Mouse (Mus musculus): ENCODE measurements around the gene Pkp1.

DNA sequence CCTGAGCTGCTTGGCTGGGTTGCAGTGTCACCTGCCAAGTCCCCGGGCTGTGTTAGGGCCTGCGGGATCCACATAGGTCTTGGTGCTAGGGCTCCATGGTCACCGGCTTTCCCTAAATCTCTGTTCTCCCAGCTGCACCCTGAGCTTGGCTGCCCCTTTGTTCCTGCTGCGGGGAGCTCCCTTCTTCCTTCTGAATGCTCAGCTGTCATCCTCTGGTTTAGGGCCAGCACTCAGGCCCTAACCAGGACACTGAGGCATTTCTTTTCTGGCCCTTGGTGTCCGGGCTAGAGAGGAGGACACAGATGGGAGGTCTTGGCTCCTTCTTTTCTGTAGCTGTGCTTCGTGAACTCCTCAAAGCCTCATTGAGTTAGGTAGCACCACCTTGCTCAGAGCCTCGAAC is 97.2 kb downstream of the Pkp1 start:
- no peak for TF ChIP-seq CTCF (IDR thresholded peaks at IDR 0.05)
- TF ChIP-seq EP300 (IDR thresholded peaks at IDR 0.05): no peak
